Mouse (Mus musculus) kidney, embryonic 16.5 days (tissue): ENCODE measurements around the gene Zfp936. TPM values are rescaled to one million over a fixed set of nuclear protein-coding genes. Genes with fewer than 3 reads are reported as not detected.
"Not testable (repeated sequence)": the region's sequence is repeated elsewhere in the genome, so short reads cannot be mapped to it uniquely, and the experiment has no call there.

Experiments used
- ATAC-seq: fragments of 200-750 bp; cut with Nextera tagmentation; 2 replicates; pipeline ENCODE4 v1.8.0; 2017; ENCODE audit warnings: moderate TSS enrichment; ENCODE audit not compliant: low FRiP score, low TSS enrichment
- H3K27ac ChIP-seq: fragments of 300-500 bp; sonication (generic); 2 replicates; pipeline ENCODE4 v1.5.1; 2014; ENCODE audit warnings: low read length
- H3K27me3 ChIP-seq: fragments of 300-500 bp; sonication (generic); 2 replicates; pipeline ENCODE4 v1.6.1; 2014; ENCODE audit warnings: low read length, control low read depth, mixed read lengths; ENCODE audit not compliant: insufficient read depth
- H3K36me3 ChIP-seq: fragments of 300-500 bp; sonication (generic); 2 replicates; pipeline ENCODE4 v1.6.1; 2014; ENCODE audit warnings: low read length, control low read depth, mixed read lengths; ENCODE audit not compliant: insufficient read depth
- H3K4me1 ChIP-seq: fragments of 300-500 bp; sonication (generic); 2 replicates; pipeline ENCODE4 v1.6.1; 2014; ENCODE audit warnings: low read length, control low read depth, mixed read lengths; ENCODE audit not compliant: insufficient read depth
- H3K4me2 ChIP-seq: fragments of 300-500 bp; sonication (generic); replicated peaks from 2 replicates; pipeline ENCODE4 v1.6.1; 2014; ENCODE audit warnings: low read depth, low read length
- H3K4me3 ChIP-seq: fragments of 300-500 bp; sonication (generic); 2 replicates; pipeline ENCODE4 v1.5.1; 2014; ENCODE audit warnings: mild to moderate bottlenecking, low read length
- H3K9ac ChIP-seq: fragments of 300-500 bp; sonication (generic); replicated peaks from 2 replicates; pipeline ENCODE4 v1.6.1; 2014; ENCODE audit warnings: low read length
- H3K9me3 ChIP-seq: fragments of 300-500 bp; sonication (generic); 2 replicates; pipeline ENCODE4 v1.6.1; 2016; ENCODE audit warnings: low read length, control low read depth
- WGBS: fragments of 180-500 bp; shearing (Covaris S2); extraction: QIAGEN DNeasy Blood & Tissue Kit; methylation state at CpG from one replicate; pipeline ENCODE4 v1.1.7; 2014; 5-methylcytosine and 5-hydroxymethylcytosine counted together
- polyA plus RNA-seq: library from polyadenylated mRNA; unstranded; fragments of >200 nt; fragmentation: Nextera tagmentation; extraction: Ambion mirVana; gene quantifications from 2 replicates; pipeline ENCODE4 v1.2.1, GENCODE M21; 2015

The Zfp936 gene
- polyA plus RNA-seq, result not detected in 2 replicates

GRCm38 (mm10) chr7:43113929-43114328, at the start of gene Zfp936:
TSS of gene Zfp936 (plus strand) at chr7:43114229.
- WGBS, result 85% methylated on average over 10 of the region's 10 CpGs
- ATAC-seq, H3K4me3 ChIP-seq, H3K4me2 ChIP-seq, H3K27me3 ChIP-seq, H3K4me1 ChIP-seq, H3K27ac ChIP-seq, H3K36me3 ChIP-seq, H3K9me3 ChIP-seq, H3K9ac ChIP-seq: not testable (repeated sequence)

GRCm38 (mm10) chr7:43077831-43078230, 36.2 kb upstream of the Zfp936 start:
- no peaks in the 10 kb centered on the region for H3K4me1 ChIP-seq
- H3K27me3 ChIP-seq, result no peaks in the 10 kb centered on the region
- H3K4me2 ChIP-seq, result no peak overlapping the region
- H3K9ac ChIP-seq, result no peak overlapping the region
- 0 out of 2 replicates have a peak, but pooled peaks cover 7% of the 10 kb centered on the region for H3K9me3 ChIP-seq
- no peak overlapping the region for H3K27ac ChIP-seq
- ATAC-seq, result no peak
- no peak overlapping the region for H3K4me3 ChIP-seq
- WGBS, result 87% methylated on average over 8 of the region's 8 CpGs
- no peaks in the 10 kb centered on the region for H3K36me3 ChIP-seq

GRCm38 (mm10) chr7:43128691-43129090, 14.7 kb downstream of the Zfp936 start:
- not testable (repeated sequence) for H3K4me1 ChIP-seq
- H3K9me3 ChIP-seq, result peaks cover 27% of the 10 kb centered on the region
- 96% methylated on average over 14 of the region's 15 CpGs for WGBS

GRCm38 (mm10) chr7:43164121-43164520, 50.1 kb downstream of the Zfp936 start:
- not testable (repeated sequence) for H3K9ac ChIP-seq, H3K36me3 ChIP-seq, H3K27me3 ChIP-seq, H3K4me3 ChIP-seq, ATAC-seq, H3K4me1 ChIP-seq, H3K4me2 ChIP-seq, H3K27ac ChIP-seq
- WGBS, result 80% methylated on average over 4 of the region's 4 CpGs
- H3K9me3 ChIP-seq, result peaks cover 53% of the 10 kb centered on the region

More at GRCm38 (mm10) chr7:43128691-43129090, 14.7 kb downstream of the Zfp936 start:
- not testable (repeated sequence) for H3K4me2 ChIP-seq, H3K4me3 ChIP-seq, H3K27ac ChIP-seq, H3K36me3 ChIP-seq, H3K27me3 ChIP-seq, ATAC-seq, H3K9ac ChIP-seq

GRCm38 (mm10) chr7:43167101-43167500, 53.1 kb downstream of the Zfp936 start:
- WGBS, result 84% methylated on average over 4 of the region's 4 CpGs
- ATAC-seq, H3K4me1 ChIP-seq, H3K9ac ChIP-seq, H3K27me3 ChIP-seq, H3K36me3 ChIP-seq, H3K4me2 ChIP-seq, H3K27ac ChIP-seq, H3K4me3 ChIP-seq: not testable (repeated sequence)
- H3K9me3 ChIP-seq, result peaks cover 50% of the 10 kb centered on the region

- WGBS, result 88% methylated on average over 1 of the region's 1 CpGs
- not testable (repeated sequence) for H3K4me2 ChIP-seq
Observed at GRCm38 (mm10) chr7:43167811-43168210, 53.8 kb downstream of the Zfp936 start.

GRCm38 (mm10) chr7:43168212-43168611, 54.2 kb downstream of the Zfp936 start:
- not testable (repeated sequence) for ATAC-seq, H3K36me3 ChIP-seq
- 38% methylated on average over 1 of the region's 1 CpGs for WGBS

More at GRCm38 (mm10) chr7:43167811-43168210, 53.8 kb downstream of the Zfp936 start:
- H3K9me3 ChIP-seq, result peaks cover 49% of the 10 kb centered on the region
- not testable (repeated sequence) for H3K4me1 ChIP-seq, H3K27me3 ChIP-seq, H3K36me3 ChIP-seq, H3K9ac ChIP-seq, H3K4me3 ChIP-seq, ATAC-seq, H3K27ac ChIP-seq

GRCm38 (mm10) chr7:43177003-43177702, 63.1 kb downstream of the Zfp936 start:
- WGBS, result 89% methylated on average over 14 of the region's 14 CpGs
- Histone ChIP-seq H3K4me2 (no peak overlapping the region), H3K9me3 (peaks cover 46% of the 10 kb centered on the region), H3K36me3 (no peaks in the 10 kb centered on the region), H3K9ac (no peak overlapping the region), H3K27me3 (no peaks in the 10 kb centered on the region), H3K4me3 (no peak overlapping the region), H3K27ac (no peak overlapping the region), H3K4me1 (no peaks in the 10 kb centered on the region)
- ATAC-seq, result no peak

More at GRCm38 (mm10) chr7:43168212-43168611, 54.2 kb downstream of the Zfp936 start:
- not testable (repeated sequence) for H3K4me1 ChIP-seq, H3K4me2 ChIP-seq, H3K27me3 ChIP-seq, H3K9ac ChIP-seq, H3K4me3 ChIP-seq, H3K27ac ChIP-seq
- H3K9me3 ChIP-seq, result peaks cover 50% of the 10 kb centered on the region

- not testable (repeated sequence) for H3K4me1 ChIP-seq, H3K36me3 ChIP-seq, H3K4me3 ChIP-seq, H3K9me3 ChIP-seq, H3K27me3 ChIP-seq, H3K9ac ChIP-seq, H3K27ac ChIP-seq, ATAC-seq, H3K4me2 ChIP-seq
- WGBS, result 85% methylated on average over 7 of the region's 7 CpGs
Observed at GRCm38 (mm10) chr7:43213781-43214180, 99.8 kb downstream of the Zfp936 start.
